Mouse (Mus musculus) CH12.LX (cell line): Measurements from ENCODE around the gene Foxn2. TPM values are rescaled to one million over a fixed set of nuclear protein-coding genes. Genes with fewer than 3 reads are reported as not detected.

Experiments used
- DNase-seq: peaks from one replicate; pipeline ENCODE4 v3.0.0-alpha.2; 2013; ENCODE audit errors: extremely low read depth
- H3K27ac ChIP-seq: 2 replicates; pipeline ENCODE4 v1.5.1; 2012; ENCODE audit warnings: low read depth, mild to moderate bottlenecking, control low read depth, moderate library complexity; ENCODE audit not compliant: insufficient read depth
- H3K27me3 ChIP-seq: replicated peaks from 2 replicates; pipeline ENCODE3; 2012; ENCODE audit warnings: inconsistent platforms
- H3K36me3 ChIP-seq, 2 experiments: replicated peaks in 1 of 2; 2 replicates each; pipeline versions ENCODE3 to v1.6.1; 2012; ENCODE audit warnings: inconsistent platforms in 1 of 2, low read length in 1 of 2, mild to moderate bottlenecking in 1 of 2, mixed read lengths in 1 of 2, moderate library complexity in 1 of 2; ENCODE audit not compliant: control insufficient read depth in 1 of 2, insufficient read depth in 1 of 2
- H3K4me1 ChIP-seq, 2 experiments: 2 replicates each; pipeline ENCODE4 v1.6.1; 2012; ENCODE audit warnings: inconsistent platforms in 1 of 2, moderate library complexity in 1 of 2; ENCODE audit not compliant: insufficient read depth in 2 of 2, control insufficient read depth in 1 of 2
- H3K4me2 ChIP-seq: 2 replicates; pipeline ENCODE4 v1.6.1; 2012; ENCODE audit warnings: low read depth, mild to moderate bottlenecking, control low read depth; ENCODE audit not compliant: poor library complexity, insufficient read depth, severe bottlenecking
- H3K4me3 ChIP-seq, 3 experiments: fragments of 150-350 bp in 1 of 3; sonication (generic) in 1 of 3; replicated peaks in 1 of 3; 2 replicates each; pipeline versions ENCODE3 to v1.5.1; 2011 to 2012; ENCODE audit warnings: low read depth in 2 of 3, low read length in 2 of 3, mild to moderate bottlenecking in 2 of 3, moderate library complexity in 2 of 3, control low read depth in 1 of 3, improper control_type of control experiment in 1 of 3, inconsistent platforms in 1 of 3, mixed read lengths in 1 of 3; ENCODE audit not compliant: poor library complexity in 1 of 3
- H3K79me2 ChIP-seq: replicated peaks from 2 replicates; pipeline ENCODE4 v1.6.1; 2012; ENCODE audit warnings: mild to moderate bottlenecking, moderate library complexity; ENCODE audit not compliant: control insufficient read depth, poor library complexity, insufficient read depth, severe bottlenecking; ENCODE audit errors: extremely low read depth
- H3K9ac ChIP-seq: 2 replicates; pipeline ENCODE4 v1.6.1; 2012; ENCODE audit warnings: low read depth, mild to moderate bottlenecking, control low read depth, moderate library complexity; ENCODE audit not compliant: insufficient read depth
- H3K9me3 ChIP-seq: replicated peaks from 2 replicates; pipeline ENCODE3; 2012; ENCODE audit warnings: low read length, inconsistent platforms, mixed read lengths
- BHLHE40 ChIP-seq: IDR thresholded peaks from 2 replicates; pipeline ENCODE4 v1.6.1; 2011; ENCODE audit warnings: mild to moderate bottlenecking, low read depth, low read length, improper control_type of control experiment
- CHD1 ChIP-seq: IDR thresholded peaks from 2 replicates; pipeline ENCODE4 v1.6.1; 2012; ENCODE audit warnings: low read depth, low read length, improper control_type of control experiment, inconsistent platforms
- CTCF ChIP-seq, 2 experiments: IDR thresholded peaks in 1 of 2; conservative IDR thresholded peaks in 1 of 2; 2 replicates each; pipeline ENCODE4 v1.5.1; 2011 to 2012; ENCODE audit warnings: low read depth in 2 of 2, low read length in 2 of 2, improper control_type of control experiment in 1 of 2, inconsistent platforms in 1 of 2, mild to moderate bottlenecking in 1 of 2, moderate library complexity in 1 of 2
- ETS1 ChIP-seq: conservative IDR thresholded peaks from 2 replicates; pipeline ENCODE4 v1.6.1; 2012; ENCODE audit warnings: low read depth, mild to moderate bottlenecking, inconsistent platforms, low read length, improper control_type of control experiment, moderate library complexity
- GABPA ChIP-seq: IDR thresholded peaks from 2 replicates; pipeline ENCODE4 v1.6.1; 2012; ENCODE audit warnings: low read depth, low read length, improper control_type of control experiment, inconsistent platforms; ENCODE audit not compliant: insufficient replicate concordance
- JUN ChIP-seq: IDR thresholded peaks from 2 replicates; pipeline ENCODE4 v1.6.1; 2011; ENCODE audit warnings: low read depth, mild to moderate bottlenecking, low read length, improper control_type of control experiment, moderate library complexity; ENCODE audit not compliant: insufficient read depth
- JUND ChIP-seq: conservative IDR thresholded peaks from 2 replicates; pipeline ENCODE4 v1.6.1; 2011; ENCODE audit warnings: low read depth, low read length, improper control_type of control experiment
- MAX ChIP-seq: IDR thresholded peaks from 2 replicates; pipeline ENCODE4 v1.6.1; 2011; ENCODE audit warnings: low read length, improper control_type of control experiment
- MAZ ChIP-seq: IDR thresholded peaks from 2 replicates; pipeline ENCODE4 v1.6.1; 2012; ENCODE audit warnings: low read depth, mild to moderate bottlenecking, inconsistent platforms, low read length, improper control_type of control experiment, moderate library complexity
- MEF2A ChIP-seq: IDR thresholded peaks from 2 replicates; pipeline ENCODE4 v1.6.1; 2014; ENCODE audit warnings: low read depth, mild to moderate bottlenecking, inconsistent platforms, low read length, improper control_type of control experiment, borderline replicate concordance
- MXI1 ChIP-seq: IDR thresholded peaks from 2 replicates; pipeline ENCODE4 v1.6.1; 2011; ENCODE audit warnings: mild to moderate bottlenecking, low read depth, low read length, improper control_type of control experiment
- NELFE ChIP-seq: IDR thresholded peaks from 2 replicates; pipeline ENCODE4 v1.6.1; 2011; ENCODE audit warnings: low read depth, low read length, improper control_type of control experiment
- POLR2AphosphoS2 ChIP-seq: IDR thresholded peaks from 2 replicates; pipeline ENCODE4 v1.6.1; 2011; ENCODE audit warnings: low read depth, low read length, improper control_type of control experiment
- RAD21 ChIP-seq: IDR thresholded peaks from 2 replicates; pipeline ENCODE4 v1.6.1; 2011; ENCODE audit warnings: low read depth, mild to moderate bottlenecking, low read length, improper control_type of control experiment, moderate library complexity
- SIN3A ChIP-seq: IDR thresholded peaks from 2 replicates; pipeline ENCODE4 v1.6.1; 2012; ENCODE audit warnings: low read length, improper control_type of control experiment, inconsistent platforms
- SMC3 ChIP-seq: IDR thresholded peaks from 2 replicates; pipeline ENCODE4 v1.6.1; 2011; ENCODE audit warnings: low read depth, low read length, improper control_type of control experiment
- ZC3H11A ChIP-seq: IDR thresholded peaks from 2 replicates; pipeline ENCODE4 v1.6.1; 2012; ENCODE audit warnings: low read depth, mild to moderate bottlenecking, inconsistent platforms, low read length, improper control_type of control experiment
- ZKSCAN1 ChIP-seq: IDR thresholded peaks from 2 replicates; pipeline ENCODE4 v1.6.1; 2012; ENCODE audit warnings: low read depth, inconsistent platforms, low read length, improper control_type of control experiment, borderline replicate concordance
- dilution Hi-C: fragments of 300-500 bp; cut with MboI; formaldehyde crosslinking; loops from 2 replicates; pipeline ENCODE4 v1.14.3; 2020; ENCODE audit warnings: low sequenced_read_pairs; ENCODE audit not compliant: extremely low pct_unique_long_range_greater_than_20kb, extremely low pct_ligation_motif_present
- in situ Hi-C: fragments of 300-500 bp; cut with MboI; formaldehyde crosslinking; loops from 3 replicates; pipeline ENCODE4 v1.14.3; 2019; ENCODE audit warnings: low sequenced_read_pairs, low pct_ligation_motif_present, low pct_unique_long_range_greater_than_20kb, mixed read lengths
- polyA plus RNA-seq: library from polyadenylated mRNA; unstranded; fragments of >175 nt; gene quantifications from 2 replicates; pipeline ENCODE4 v1.2.1, GENCODE M21; 2012; ENCODE audit warnings: low read depth; ENCODE audit not compliant: insufficient read length
- total RNA-seq, 2 experiments: library from RNA; depleted of rRNA; stranded (reverse); fragments of 300-350 nt in 1 of 2; fragments of >200 nt in 1 of 2; gene quantifications; 2 replicates each; pipeline ENCODE4 v1.2.3; 2012 to 2014

The Foxn2 gene
- total and polyA plus RNA-seq, 3 experiments: 13.2 to 24.6 (median 16.0) TPM

DNA sequence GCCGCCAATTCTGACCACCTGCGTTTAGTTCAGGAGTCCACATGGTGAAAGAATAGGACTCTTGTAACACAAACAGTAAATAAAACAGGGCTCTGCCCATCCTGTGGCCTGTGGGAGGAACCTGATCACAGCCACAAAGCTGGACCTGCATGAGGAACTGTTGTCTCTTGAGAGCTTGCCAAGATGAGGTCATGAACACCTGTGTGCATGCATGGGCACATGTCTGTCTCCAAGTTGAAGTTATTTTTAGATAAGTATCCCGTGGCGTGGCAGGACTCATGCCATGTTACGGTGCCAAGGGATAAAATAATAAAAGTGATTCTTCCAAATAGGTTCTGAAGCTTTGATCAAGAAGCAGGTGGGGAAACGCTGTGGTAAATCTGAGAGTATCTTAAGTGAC, 19.3 kb upstream of the Foxn2 start:
- dilution Hi-C loops (no loop called here), in situ Hi-C loops (no loop called here)
- Histone ChIP-seq H3K79me2 (no peaks in the 10 kb centered on the region), H3K27me3 (no peaks in the 10 kb centered on the region), H3K36me3 (no peaks in the 10 kb centered on the region), H3K9me3 (no peaks in the 10 kb centered on the region), H3K27ac (no peak overlapping the region), H3K4me3 (no peak overlapping the region), H3K9ac (no peak overlapping the region), H3K4me1 (peaks cover 0 to 7% of the 10 kb centered on the region in 2 experiments; a peak in 2 of 4 replicates), H3K4me2 (no peak overlapping the region)
- peak; percentile 39; the same call in 1 of the 2 replicates for TF ChIP-seq MEF2A
- TF ChIP-seq ZC3H11A: no peak
- TF ChIP-seq BHLHE40: peak; percentile 38; the same call in 1 of the 2 replicates
- DNase-seq: no peak

GRCm38 (mm10) chr17:88430719-88431118, 9.8 kb upstream of the Foxn2 start:
- dilution Hi-C loops (no loop called here), in situ Hi-C loops (no loop called here)
- Histone ChIP-seq H3K79me2 (no peaks in the 10 kb centered on the region), H3K27ac (no peak overlapping the region), H3K4me3 (no peak overlapping the region), H3K4me2 (no peak overlapping the region), H3K9me3 (peaks cover 3% of the 10 kb centered on the region), H3K27me3 (no peaks in the 10 kb centered on the region), H3K9ac (no peak overlapping the region), H3K36me3 (no peaks in the 10 kb centered on the region), H3K4me1 (no peaks in the 10 kb centered on the region)
- TF ChIP-seq MAZ: no peak
- no peak for TF ChIP-seq MXI1
- no peak for TF ChIP-seq CTCF (conservative IDR thresholded peaks at IDR 0.05 in 1 of 2, IDR thresholded peaks at IDR 0.05 in 1 of 2; ENCODE audit: low read depth in 2 of 2, low read length in 2 of 2)
- TF ChIP-seq CHD1: no peak
- TF ChIP-seq JUND: no peak
- TF ChIP-seq ZKSCAN1: no peak
- TF ChIP-seq MAX: no peak
- no peak for TF ChIP-seq RAD21
- no peak for TF ChIP-seq MEF2A
- no peak for TF ChIP-seq ETS1
- TF ChIP-seq NELFE: no peak
- no peak for TF ChIP-seq SIN3A
- no peak for TF ChIP-seq POLR2AphosphoS2
- no peak for TF ChIP-seq JUN
- TF ChIP-seq GABPA: no peak
- TF ChIP-seq SMC3: no peak
- DNase-seq: no peak
